Mouse (Mus musculus) kidney, postnatal 0 days (tissue): Measurements from ENCODE around the gene Crip1. TPM values are rescaled to one million over a fixed set of nuclear protein-coding genes. Genes with fewer than 3 reads are reported as not detected.

Source experiments
- ATAC-seq: fragments of 200-750 bp; cut with Nextera tagmentation; replicated peaks from 2 replicates; pipeline ENCODE4 v1.8.0; 2017; ENCODE audit warnings: low read depth, moderate number of reproducible peaks, moderate TSS enrichment, moderate library complexity; ENCODE audit not compliant: low FRiP score
- DNase-seq: peaks from one replicate; pipeline ENCODE4 v3.0.0-alpha.2; 2016; ENCODE audit warnings: low spot score
- H3K27ac ChIP-seq: fragments of 300-500 bp; sonication (generic); 2 replicates; pipeline ENCODE4 v1.5.1; 2014; ENCODE audit warnings: mild to moderate bottlenecking
- H3K27me3 ChIP-seq: fragments of 300-500 bp; sonication (generic); 2 replicates; pipeline ENCODE4 v1.6.1; 2014; ENCODE audit warnings: low read length, mixed read lengths; ENCODE audit not compliant: insufficient read depth
- H3K36me3 ChIP-seq: fragments of 300-500 bp; sonication (generic); 2 replicates; pipeline ENCODE4 v1.6.1; 2014; ENCODE audit warnings: low read length, mixed read lengths; ENCODE audit not compliant: insufficient read depth
- H3K4me1 ChIP-seq: fragments of 300-500 bp; sonication (generic); replicated peaks from 2 replicates; pipeline ENCODE4 v1.6.1; 2014; ENCODE audit warnings: antibody characterized with exemption, low read length, mixed read lengths; ENCODE audit not compliant: insufficient read depth
- H3K4me2 ChIP-seq: fragments of 300-500 bp; sonication (generic); 2 replicates; pipeline ENCODE4 v1.6.1; 2014; ENCODE audit warnings: mild to moderate bottlenecking, low read length, moderate library complexity, mixed read lengths
- H3K4me3 ChIP-seq: fragments of 300-500 bp; sonication (generic); replicated peaks from 2 replicates; pipeline ENCODE4 v1.5.1; 2014; ENCODE audit warnings: low read depth, low read length
- H3K9ac ChIP-seq: fragments of 300-500 bp; sonication (generic); 2 replicates; pipeline ENCODE4 v1.6.1; 2014; ENCODE audit warnings: low read depth, low read length
- H3K9me3 ChIP-seq: fragments of 300-500 bp; sonication (generic); replicated peaks from 2 replicates; pipeline ENCODE4 v1.6.1; 2016; ENCODE audit warnings: low read length, inconsistent platforms, mixed read lengths
- CTCF ChIP-seq: IDR thresholded peaks from 2 replicates; pipeline ENCODE4 v1.5.1; 2016; ENCODE audit warnings: antibody characterized with exemption, low read depth, mild to moderate bottlenecking, moderate library complexity
- whole genome bisulfite sequencing: fragments of 180-500 bp; shearing (Covaris S2); extraction: QIAGEN DNeasy Blood & Tissue Kit; methylation state at CpG from one replicate; pipeline ENCODE4 v1.1.7; 2014; 5-methylcytosine and 5-hydroxymethylcytosine counted together
- polyA plus RNA-seq: library from polyadenylated mRNA; unstranded; fragments of >200 nt; fragmentation: Nextera tagmentation; extraction: Ambion mirVana; gene quantifications from 2 replicates; pipeline ENCODE4 v1.2.1, GENCODE M21; 2015

Gene Crip1
- polyA plus RNA-seq, 1 experiment from 2014 or later, result 357 TPM

DNA sequence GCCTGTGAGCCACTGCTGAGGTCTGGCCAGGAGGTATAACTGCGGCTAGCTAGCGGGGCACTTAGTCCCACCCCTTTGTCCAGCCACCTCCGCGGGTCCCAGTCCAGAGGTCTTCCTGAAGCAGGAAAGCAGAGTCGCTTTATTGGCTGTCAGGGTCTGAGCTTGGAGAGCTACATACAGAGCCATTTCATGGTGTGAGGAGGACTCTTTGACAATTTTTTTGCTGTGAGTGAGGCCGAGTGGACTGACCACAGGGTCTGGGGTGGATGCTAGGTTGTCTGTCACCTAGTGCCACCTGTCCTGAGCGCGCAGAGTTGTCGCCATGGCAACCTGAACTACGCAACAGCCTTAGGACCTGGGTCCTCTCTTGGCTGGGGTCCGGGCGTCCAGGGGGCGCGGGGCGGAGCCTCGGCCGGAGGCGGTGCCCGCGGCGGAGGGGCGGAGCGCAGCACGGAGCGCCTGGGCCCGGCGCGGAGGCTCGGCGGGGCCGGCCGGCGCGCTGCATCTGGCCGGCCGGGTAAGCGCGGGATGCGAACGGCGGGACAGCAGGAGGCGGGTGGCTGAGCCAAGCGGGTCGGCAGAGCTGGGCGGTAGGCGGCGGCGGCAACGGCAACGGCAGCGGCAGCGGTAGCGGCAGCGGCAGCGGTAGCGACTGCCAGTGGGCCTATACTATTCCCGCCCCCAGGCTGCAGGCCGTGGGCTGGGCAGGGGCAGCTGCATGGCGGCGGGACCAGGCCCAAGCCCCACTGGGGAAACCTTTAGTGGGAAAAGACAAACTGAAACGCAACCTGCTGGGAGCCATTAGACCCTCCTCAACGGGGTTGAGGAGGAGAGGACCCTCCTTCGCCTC is 39.6 kb downstream of the Crip1 start, which contains the start of gene Tmem121:
Gene Tmem121 (plus strand): TSS at position 489 of the 850 bp plus-strand sequence.
- Histone ChIP-seq H3K4me2 (peak within 1 kb of the TSS; percentile 88), H3K4me3 (peak within 1 kb of the TSS; percentile 52), H3K36me3 (no peaks in the 10 kb centered on the region), H3K9me3 (no peaks in the 10 kb centered on the region), H3K27me3 (no peaks in the 10 kb centered on the region; the same call in 1 of the 2 replicates), H3K9ac (peak within 1 kb of the TSS; percentile 52), H3K27ac (no peak within 1 kb of the TSS), H3K4me1 (peaks cover 18% of the 10 kb centered on the region)
- 1% methylated on average over 63 of the region's 63 CpGs for WGBS
- ATAC-seq (peak; percentile 33; the same call in 1 of the 2 replicates), DNase-seq (peak; percentile 14)
- TF ChIP-seq CTCF, result no peak

DNA sequence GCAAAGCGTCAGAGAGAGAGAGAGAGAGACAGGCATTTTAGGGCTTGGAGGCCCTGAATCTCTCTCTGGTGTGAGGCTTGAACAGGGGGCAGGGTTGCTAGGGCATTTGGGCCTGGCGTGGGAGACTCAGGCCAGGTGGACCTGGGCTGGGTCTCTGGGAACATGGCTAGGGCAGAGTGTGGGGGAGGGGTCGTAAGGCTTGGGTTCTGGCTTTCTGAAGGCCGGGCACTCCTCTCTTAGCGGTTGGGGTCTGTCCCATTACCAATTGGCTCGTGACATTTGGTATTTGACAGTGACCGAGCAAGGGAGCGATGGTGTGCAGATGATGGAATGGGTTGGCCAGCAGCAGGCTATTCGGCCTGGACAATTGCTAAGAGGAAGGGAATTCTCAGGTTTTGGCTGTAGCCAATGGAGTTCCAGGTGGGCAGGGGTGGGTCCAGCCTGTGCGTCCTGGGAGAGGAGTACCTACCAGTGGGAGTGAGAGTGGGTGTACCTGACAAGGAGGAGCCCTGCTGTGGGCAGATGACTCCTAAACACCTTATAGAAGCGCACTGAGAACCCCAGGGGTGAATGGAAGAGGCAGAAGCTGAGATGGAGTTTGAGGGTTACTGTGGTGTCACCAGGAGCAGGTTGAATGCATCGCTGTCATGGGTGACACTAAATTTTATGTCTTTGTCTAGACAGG is 40.4 kb downstream of the Crip1 start:
- no peaks in the 10 kb centered on the region for H3K36me3 ChIP-seq
- peak overlapping the region; percentile 88 for H3K4me2 ChIP-seq
- H3K9ac ChIP-seq, result peak overlapping the region; percentile 52; the same call in 1 of the 2 replicates
- H3K9me3 ChIP-seq, result no peaks in the 10 kb centered on the region
- H3K4me3 ChIP-seq, result peak overlapping the region; percentile 52
- no peak overlapping the region for H3K27ac ChIP-seq
- peaks cover 18% of the 10 kb centered on the region for H3K4me1 ChIP-seq
- no peak for TF ChIP-seq CTCF
- 45% methylated on average over 12 of the region's 12 CpGs for WGBS
- ATAC-seq, result no peak
- no peaks in the 10 kb centered on the region; the same call in 1 of the 2 replicates for H3K27me3 ChIP-seq
- no peak for DNase-seq

DNA sequence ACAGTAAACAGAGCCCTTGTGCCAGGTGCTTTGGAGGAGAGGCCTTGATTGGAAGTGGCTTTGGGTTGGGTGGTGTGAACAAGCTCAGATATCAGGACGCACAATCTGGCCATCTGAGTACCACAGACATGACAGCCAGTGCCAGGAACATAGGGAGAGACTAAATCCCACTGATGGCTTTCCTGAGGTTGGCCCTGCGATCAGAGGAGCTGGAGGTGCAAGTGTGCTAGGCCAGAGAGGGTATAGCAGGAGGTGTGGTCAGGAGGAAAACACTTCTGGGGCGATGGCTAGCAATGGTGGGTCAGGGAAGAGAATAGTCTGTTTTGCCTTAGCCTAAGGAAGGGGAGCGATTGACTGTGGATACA is 40.9 kb downstream of the Crip1 start:
- Histone ChIP-seq H3K9me3 (no peaks in the 10 kb centered on the region), H3K4me1 (peaks cover 18% of the 10 kb centered on the region), H3K4me3 (no peak overlapping the region; the same call in 1 of the 2 replicates), H3K27me3 (no peaks in the 10 kb centered on the region; the same call in 1 of the 2 replicates), H3K9ac (no peak overlapping the region), H3K4me2 (peak overlapping the region; percentile 73), H3K27ac (no peak overlapping the region), H3K36me3 (no peaks in the 10 kb centered on the region)
- 41% methylated on average over 4 of the region's 4 CpGs for WGBS
- ATAC-seq (no peak), DNase-seq (no peak)
- TF ChIP-seq CTCF, result no peak

DNA sequence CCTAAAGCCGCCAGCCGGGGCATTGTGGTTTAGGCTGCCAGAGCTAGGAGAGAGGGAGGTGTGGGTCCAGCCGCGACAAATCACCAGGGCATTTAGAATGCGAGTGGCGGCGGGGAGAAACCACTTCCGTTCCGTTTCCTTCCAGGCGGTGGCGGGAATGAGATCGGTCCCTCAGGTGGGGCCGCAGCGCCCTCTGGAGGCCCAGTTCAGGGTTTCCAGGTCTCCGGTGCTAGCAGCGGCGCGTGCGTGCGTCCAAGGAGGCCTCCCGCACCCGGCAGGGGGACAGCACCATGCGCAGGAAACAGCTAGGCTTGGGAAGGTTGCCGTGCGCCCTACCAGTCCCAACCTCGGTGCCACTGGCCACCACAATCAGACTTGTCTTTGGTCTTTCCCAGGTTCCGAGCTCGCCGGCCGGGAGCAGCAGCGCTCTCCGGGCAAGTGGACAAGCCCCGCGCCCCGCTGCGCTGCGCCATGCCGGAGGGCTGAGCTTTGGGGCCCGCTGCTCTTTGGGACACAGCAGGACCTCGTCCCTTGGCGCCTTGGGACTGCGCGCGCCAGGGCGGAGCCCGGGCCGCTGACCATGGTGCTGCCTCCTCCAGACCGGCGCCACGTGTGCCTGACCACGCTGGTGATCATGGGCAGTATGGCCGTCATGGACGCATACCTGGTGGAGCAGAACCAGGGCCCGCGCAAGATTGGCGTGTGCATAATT is 41.6 kb downstream of the Crip1 start:
- 3% methylated on average over 56 of the region's 56 CpGs for whole genome bisulfite sequencing
- no peak overlapping the region for H3K9ac ChIP-seq
- H3K27me3 ChIP-seq, result no peaks in the 10 kb centered on the region; the same call in 1 of the 2 replicates

DNA sequence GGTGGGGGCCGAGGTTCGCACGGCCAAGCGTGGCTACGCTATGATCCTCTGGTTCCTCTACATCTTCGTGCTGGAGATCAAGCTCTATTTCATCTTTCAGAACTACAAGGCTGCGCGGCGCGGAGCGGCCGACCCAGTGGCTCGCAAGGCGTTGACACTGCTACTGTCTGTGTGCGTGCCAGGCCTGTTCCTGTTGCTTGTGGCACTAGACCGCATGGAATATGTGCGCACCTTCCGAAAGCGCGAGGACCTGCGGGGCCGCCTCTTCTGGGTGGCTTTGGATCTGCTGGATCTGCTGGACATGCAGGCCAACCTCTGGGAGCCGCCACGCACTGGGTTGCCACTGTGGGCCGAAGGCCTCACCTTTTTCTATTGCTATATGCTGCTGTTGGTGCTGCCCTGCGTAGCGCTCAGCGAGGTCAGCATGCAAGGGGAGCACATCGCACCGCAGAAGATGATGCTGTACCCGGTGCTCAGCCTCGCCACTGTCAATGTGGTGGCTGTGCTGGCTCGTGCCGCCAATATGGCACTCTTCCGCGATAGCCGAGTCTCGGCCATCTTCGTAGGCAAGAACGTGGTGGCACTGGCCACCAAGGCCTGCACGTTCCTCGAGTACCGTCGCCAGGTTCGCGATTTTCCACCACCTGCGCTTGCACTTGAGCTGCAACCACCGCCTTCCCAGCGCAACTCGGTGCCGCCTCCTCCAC is 42.4 kb downstream of the Crip1 start:
- no peak overlapping the region for H3K9ac ChIP-seq
- H3K4me3 ChIP-seq, result no peak overlapping the region
- no peak overlapping the region for H3K4me2 ChIP-seq
- H3K27me3 ChIP-seq, result no peaks in the 10 kb centered on the region; the same call in 1 of the 2 replicates
- no peaks in the 10 kb centered on the region for H3K9me3 ChIP-seq
- H3K4me1 ChIP-seq, result peaks cover 18% of the 10 kb centered on the region
- H3K27ac ChIP-seq, result no peak overlapping the region
- H3K36me3 ChIP-seq, result no peaks in the 10 kb centered on the region
- ATAC-seq (no peak), DNase-seq (no peak)
- no peak for TF ChIP-seq CTCF
- 93% methylated on average over 51 of the region's 51 CpGs for WGBS

More for the DNA sequence above, 41.6 kb downstream of the Crip1 start:
- H3K4me2 ChIP-seq, result peak overlapping the region; percentile 73
- DNase-seq, result peak; percentile 85
- peak; percentile 74 for ATAC-seq
- H3K9me3 ChIP-seq, result no peaks in the 10 kb centered on the region
- H3K4me3 ChIP-seq, result peak overlapping the region; percentile 30
- peaks cover 18% of the 10 kb centered on the region for H3K4me1 ChIP-seq
- no peak overlapping the region for H3K27ac ChIP-seq
- TF ChIP-seq CTCF, result peak; percentile 80
- H3K36me3 ChIP-seq, result no peaks in the 10 kb centered on the region
